Mouse (Mus musculus): ENCODE results near the gene Agbl5.

- TF ChIP-seq CTCF (IDR thresholded peaks at IDR 0.05; ENCODE audit: borderline replicate concordance, extremely low read depth, insufficient read depth, insufficient read length) (no peak), POLR2A (IDR thresholded peaks at IDR 0.05; ENCODE audit: borderline replicate concordance, extremely low read depth, insufficient read depth, insufficient read length, poor library complexity, severe bottlenecking) (no peak)
These were observed 22.0 kb downstream of the Agbl5 start for GRCm38 (mm10) chr5:30910481-30910880.
